Mouse (Mus musculus) lung, adult 2 months (tissue): ENCODE data around the gene Plekhg4.

Experiments
- CTCF ChIP-seq: fragments of 200-500 bp; IDR thresholded peaks from 2 replicates; pipeline ENCODE4 v1.5.1; 2011; ENCODE audit warnings: mild to moderate bottlenecking, low read length, control low read depth; ENCODE audit not compliant: insufficient read depth
- POLR2A ChIP-seq: fragments of 200-500 bp; IDR thresholded peaks from 2 replicates; pipeline ENCODE4 v1.6.1; 2011; ENCODE audit warnings: low read depth, mild to moderate bottlenecking, control low read depth, low read length, borderline replicate concordance; ENCODE audit errors: extremely low read depth

GRCm38 (mm10) chr8:105355179-105356024 is 17.7 kb upstream of the Plekhg4 start:
- TF ChIP-seq CTCF (no peak), POLR2A (no peak)
